Mouse (Mus musculus): ENCODE data around the gene Suox. TPM values are rescaled to one million over a fixed set of nuclear protein-coding genes. Genes with fewer than 3 reads are reported as not detected.

Gene Suox
- polyA plus RNA-seq, 1 experiment from 2014 or later = 18.9 TPM

- Histone ChIP-seq H3K9ac (no peak overlapping the region), H3K27me3 (no peaks in the 10 kb centered on the region), H3K36me3 (no peaks in the 10 kb centered on the region), H3K4me2 (no peak overlapping the region), H3K9me3 (no peaks in the 10 kb centered on the region), H3K4me3 (no peak overlapping the region), H3K4me1 (no peaks in the 10 kb centered on the region), H3K27ac (no peak overlapping the region)
- no peak for ATAC-seq (ENCODE audit: insufficient number of reproducible peaks, insufficient read depth, low FRiP score, low TSS enrichment, low read depth)
Observed at GRCm38 (mm10) chr10:128662465-128662864, 11.4 kb downstream of the Suox start.

DNA sequence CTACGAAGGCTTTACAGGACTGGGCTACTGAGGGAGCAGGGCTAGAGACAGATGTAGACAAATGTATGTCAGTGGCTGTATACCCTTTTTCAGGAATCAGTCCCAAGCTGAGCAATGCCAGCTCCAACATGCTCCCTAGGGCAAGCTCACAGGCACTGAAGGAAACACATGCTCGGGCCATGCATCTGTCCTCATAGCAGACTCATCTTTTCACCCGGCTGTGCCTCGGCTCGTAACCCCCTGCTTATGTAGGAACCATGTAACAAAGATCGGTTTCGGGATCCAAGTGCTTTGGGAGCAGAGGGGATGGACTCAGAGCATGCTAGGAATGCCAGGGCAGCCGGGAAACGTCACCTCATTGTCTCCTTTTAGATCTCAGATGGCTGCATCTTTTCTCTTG, 14.4 kb downstream of the Suox start:
- no peak overlapping the region for H3K9ac ChIP-seq
- ATAC-seq (ENCODE audit: insufficient number of reproducible peaks, insufficient read depth, low FRiP score, low TSS enrichment, low read depth) = no peak
- 58% methylated on average over 9 of the region's 9 CpGs for whole genome bisulfite sequencing
- H3K4me1 ChIP-seq = no peaks in the 10 kb centered on the region
- H3K36me3 ChIP-seq = no peaks in the 10 kb centered on the region
- H3K4me2 ChIP-seq = no peak overlapping the region
- no peak overlapping the region for H3K4me3 ChIP-seq
- H3K27ac ChIP-seq = no peak overlapping the region
- no peaks in the 10 kb centered on the region for H3K27me3 ChIP-seq
- no peaks in the 10 kb centered on the region for H3K9me3 ChIP-seq

- Histone ChIP-seq H3K27me3 (no peaks in the 10 kb centered on the region), H3K4me2 (no peak overlapping the region), H3K9ac (no peak overlapping the region), H3K9me3 (no peaks in the 10 kb centered on the region), H3K4me1 (no peaks in the 10 kb centered on the region; the same call in 1 of the 2 replicates), H3K36me3 (no peaks in the 10 kb centered on the region), H3K4me3 (no peak overlapping the region), H3K27ac (no peak overlapping the region)
- ATAC-seq (ENCODE audit: insufficient number of reproducible peaks, insufficient read depth, low FRiP score, low TSS enrichment, low read depth) = no peak
- 61% methylated on average over 9 of the region's 9 CpGs for WGBS
Observed at GRCm38 (mm10) chr10:128657844-128658243, 16.0 kb downstream of the Suox start.

DNA sequence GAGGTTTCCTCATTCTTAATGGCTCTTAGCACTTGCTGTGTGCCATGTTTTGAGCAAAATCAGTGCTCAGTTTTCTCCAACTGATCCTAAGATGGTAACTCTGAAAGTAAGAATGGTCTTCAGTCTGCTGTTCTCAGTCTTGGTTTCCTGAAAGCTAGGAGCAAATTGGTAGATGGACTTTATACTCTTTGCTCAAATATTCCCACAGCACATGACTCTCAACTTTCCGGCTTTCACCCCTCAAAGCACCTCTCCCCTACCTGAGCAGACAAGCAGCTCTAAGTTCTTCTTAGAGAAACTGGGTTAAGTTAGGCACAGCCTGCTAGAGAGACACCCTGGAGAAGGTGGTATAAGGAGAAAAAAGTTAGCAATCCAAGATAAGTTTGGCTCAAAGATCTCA, 17.1 kb downstream of the Suox start:
- Histone ChIP-seq H3K27ac (no peak overlapping the region), H3K9me3 (no peaks in the 10 kb centered on the region), H3K4me2 (no peak overlapping the region), H3K4me1 (no peaks in the 10 kb centered on the region; the same call in 1 of the 2 replicates), H3K4me3 (no peak overlapping the region), H3K36me3 (no peaks in the 10 kb centered on the region), H3K9ac (no peak overlapping the region), H3K27me3 (no peaks in the 10 kb centered on the region)
- ATAC-seq (ENCODE audit: insufficient number of reproducible peaks, insufficient read depth, low FRiP score, low TSS enrichment, low read depth) = no peak
- WGBS = 80% methylated on average over 1 of the region's 1 CpGs

DNA sequence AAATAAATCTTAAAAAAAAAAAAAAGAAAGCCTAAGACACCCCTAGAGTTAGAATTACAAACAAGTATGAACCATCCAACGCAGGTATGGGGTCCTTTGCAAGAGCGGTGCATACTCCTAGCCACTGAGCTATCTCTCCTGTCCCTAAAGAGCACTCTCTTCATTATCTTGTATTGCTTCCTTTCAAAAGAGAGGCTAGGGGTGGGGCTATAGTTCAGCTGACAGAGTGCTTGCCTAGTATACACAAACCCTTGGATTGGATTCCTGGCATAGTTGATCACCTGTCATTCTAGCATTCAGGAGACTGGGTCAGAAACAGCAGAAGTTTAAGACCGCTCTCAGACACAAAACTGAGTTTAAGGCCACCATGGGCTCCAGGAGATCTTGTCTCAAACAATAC, 18.6 kb downstream of the Suox start:
- 87% methylated on average over 3 of the region's 3 CpGs for WGBS

DNA sequence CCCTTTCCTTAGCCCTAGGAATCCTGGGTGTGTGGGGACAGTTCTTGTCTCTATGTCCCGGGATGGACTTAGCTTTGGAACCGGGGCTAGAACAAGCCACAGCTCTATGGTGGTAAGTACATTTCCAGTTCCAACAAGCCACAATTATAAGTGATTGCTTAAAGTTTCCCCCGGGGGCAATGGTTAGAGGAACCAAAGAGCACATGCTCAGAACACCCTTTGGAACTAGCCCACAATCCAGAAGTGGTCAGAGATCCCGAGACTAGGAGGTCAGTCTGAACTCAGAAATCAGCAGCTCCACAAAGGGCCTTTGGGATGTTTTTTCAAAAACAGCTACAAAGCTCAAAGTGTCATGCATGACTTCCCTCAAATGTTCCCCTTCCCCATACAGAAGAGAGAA, 20.0 kb downstream of the Suox start:
- H3K36me3 ChIP-seq = no peaks in the 10 kb centered on the region
- ATAC-seq (ENCODE audit: insufficient number of reproducible peaks, insufficient read depth, low FRiP score, low TSS enrichment, low read depth) = no peak
- H3K9me3 ChIP-seq = no peaks in the 10 kb centered on the region
- no peak overlapping the region for H3K4me2 ChIP-seq
- WGBS = 59% methylated on average over 4 of the region's 4 CpGs
- H3K9ac ChIP-seq = 0 out of 2 replicates have a peak overlapping the region, but pooled peaks have one; percentile 21
- H3K4me1 ChIP-seq = no peaks in the 10 kb centered on the region; the same call in 1 of the 2 replicates
- H3K27ac ChIP-seq = no peak overlapping the region
- no peak overlapping the region for H3K4me3 ChIP-seq
- no peaks in the 10 kb centered on the region for H3K27me3 ChIP-seq

More for the DNA sequence above, 18.6 kb downstream of the Suox start:
- ATAC-seq (ENCODE audit: insufficient number of reproducible peaks, insufficient read depth, low FRiP score, low TSS enrichment, low read depth) = no peak
- no peak overlapping the region for H3K9ac ChIP-seq
- no peaks in the 10 kb centered on the region for H3K9me3 ChIP-seq
- no peak overlapping the region for H3K27ac ChIP-seq
- H3K4me3 ChIP-seq = no peak overlapping the region
- H3K36me3 ChIP-seq = no peaks in the 10 kb centered on the region
- no peaks in the 10 kb centered on the region for H3K27me3 ChIP-seq
- no peaks in the 10 kb centered on the region; the same call in 1 of the 2 replicates for H3K4me1 ChIP-seq
- no peak overlapping the region for H3K4me2 ChIP-seq

DNA sequence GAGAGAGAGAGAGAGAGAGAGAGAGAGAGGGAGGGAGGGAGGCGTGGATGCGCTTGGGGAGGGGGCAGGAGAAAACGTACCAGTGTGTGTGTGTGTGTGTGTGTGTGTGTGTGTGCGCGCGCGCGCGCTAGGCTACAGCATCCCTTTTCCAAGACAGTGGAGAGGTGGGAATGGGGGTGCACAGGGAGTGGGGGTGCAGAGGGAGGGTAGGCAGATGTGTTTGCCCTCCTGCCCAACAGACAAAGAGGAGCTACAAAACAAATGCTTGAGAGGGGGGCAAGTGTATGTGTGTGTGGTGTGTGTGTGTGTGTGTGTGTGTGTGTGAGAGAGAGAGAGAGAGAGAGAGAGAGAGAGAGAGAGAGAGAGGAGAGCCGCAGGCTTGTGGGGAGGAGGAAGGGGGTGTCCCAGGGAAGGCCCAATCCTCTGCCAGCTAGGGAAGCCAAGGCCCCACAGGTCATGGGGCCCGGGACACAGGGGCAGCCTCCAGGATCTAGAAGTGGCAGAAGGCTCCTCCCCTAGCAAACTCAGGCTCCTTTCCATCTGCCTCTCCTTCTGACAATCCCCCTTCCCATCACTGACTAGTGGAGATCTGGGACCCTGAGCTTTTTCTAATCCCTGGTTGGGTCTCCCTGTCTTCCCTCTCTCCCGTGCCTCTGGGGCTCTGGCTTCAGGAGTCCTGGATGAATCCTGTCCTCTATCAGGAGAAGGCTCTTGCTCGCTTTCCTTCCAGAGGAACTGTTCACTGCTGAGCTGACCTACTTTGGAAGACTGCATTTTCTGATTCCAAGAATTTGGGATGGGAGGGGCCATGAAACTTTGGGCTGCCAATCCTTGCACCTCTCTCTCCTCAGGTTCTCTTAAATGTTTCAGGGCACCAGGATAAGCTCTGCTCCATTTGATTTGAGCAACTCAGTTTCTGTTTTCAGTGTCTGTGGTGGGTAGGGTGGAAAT, 27.5 kb downstream of the Suox start:
- H3K9ac ChIP-seq = peak overlapping the region; percentile 62
- 3% methylated on average over 12 of the region's 13 CpGs for WGBS
- ATAC-seq (ENCODE audit: insufficient number of reproducible peaks, insufficient read depth, low FRiP score, low TSS enrichment, low read depth) = peak; percentile 70

DNA sequence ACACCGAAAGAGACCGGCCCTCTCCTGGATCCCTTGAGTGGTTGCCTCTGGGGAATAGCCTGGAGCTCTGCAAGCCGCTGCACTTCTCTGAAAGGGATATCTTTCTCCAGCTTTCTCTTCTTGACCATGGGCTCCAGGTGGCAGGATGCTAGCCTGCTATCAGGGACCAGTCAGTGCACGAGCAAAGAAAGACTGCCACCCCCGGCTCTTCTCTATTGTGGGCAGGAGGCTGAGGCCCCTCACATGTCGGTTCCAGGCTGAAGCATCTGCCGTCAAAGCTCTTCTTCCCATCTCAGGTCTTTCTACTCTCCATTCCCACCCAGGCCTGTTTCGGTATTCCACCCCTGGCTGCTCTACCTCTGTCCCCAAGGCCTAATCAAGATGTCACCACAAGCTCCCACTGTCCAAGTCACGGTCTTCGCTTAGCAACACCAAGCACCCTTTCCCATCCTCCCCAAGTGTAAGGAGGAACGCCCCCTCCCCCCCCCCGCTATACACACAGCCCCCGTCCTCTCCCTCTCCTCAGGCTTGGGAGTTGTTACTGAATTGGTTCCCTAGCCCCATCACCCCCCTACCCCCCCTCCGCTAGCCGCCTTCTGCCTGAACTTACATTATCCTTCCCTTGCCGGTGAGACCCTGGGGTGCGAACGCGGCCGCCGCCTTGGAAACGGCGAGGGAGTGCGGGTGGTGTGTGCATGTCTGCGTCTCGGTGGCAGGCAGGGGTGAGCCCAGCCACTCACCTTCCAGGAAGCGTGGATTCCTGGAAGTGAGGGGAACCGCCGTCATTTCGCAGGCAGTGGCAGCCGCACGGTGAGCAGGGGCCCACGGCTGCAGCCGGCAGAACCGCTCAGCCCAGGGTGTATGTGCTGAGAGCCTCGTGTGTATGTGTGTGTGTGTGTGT, 28.5 kb downstream of the Suox start, which contains the start of gene Ikzf4:
Gene Ikzf4 (minus strand): TSS at position 881 of the 901 bp plus-strand sequence.
- peak; percentile 68 for ATAC-seq (ENCODE audit: insufficient number of reproducible peaks, insufficient read depth, low FRiP score, low TSS enrichment, low read depth)
- peaks cover 25% of the 10 kb centered on the region for H3K4me1 ChIP-seq
- peak within 1 kb of the TSS; percentile 80 for H3K27ac ChIP-seq
- H3K4me3 ChIP-seq = peak within 1 kb of the TSS; percentile 57
- peak within 1 kb of the TSS; percentile 79 for H3K9ac ChIP-seq
- H3K27me3 ChIP-seq = no peaks in the 10 kb centered on the region
- no peaks in the 10 kb centered on the region for H3K9me3 ChIP-seq
- peaks cover 18% of the 10 kb centered on the region for H3K36me3 ChIP-seq
- peak within 1 kb of the TSS; percentile 75 for H3K4me2 ChIP-seq
- WGBS = 2% methylated on average over 36 of the region's 36 CpGs

More for the DNA sequence above, 27.5 kb downstream of the Suox start:
- Histone ChIP-seq H3K9me3 (no peaks in the 10 kb centered on the region), H3K27me3 (no peaks in the 10 kb centered on the region), H3K4me2 (peak overlapping the region; percentile 75), H3K4me1 (peaks cover 25% of the 10 kb centered on the region), H3K27ac (peak overlapping the region; percentile 80), H3K4me3 (peak overlapping the region; percentile 57), H3K36me3 (peaks cover 7% of the 10 kb centered on the region; the same call in 1 of the 2 replicates)

GRCm38 (mm10) chr10:128642749-128643148, 31.1 kb downstream of the Suox start:
- H3K4me1 ChIP-seq = peaks cover 25% of the 10 kb centered on the region
- peaks cover 30% of the 10 kb centered on the region for H3K36me3 ChIP-seq
- 0 out of 2 replicates have a peak overlapping the region, but pooled peaks have one; percentile 17 for H3K9ac ChIP-seq
- H3K27ac ChIP-seq = no peak overlapping the region
- 83% methylated on average over 6 of the region's 6 CpGs for WGBS
- no peak overlapping the region for H3K4me3 ChIP-seq
- no peaks in the 10 kb centered on the region for H3K27me3 ChIP-seq
- no peak overlapping the region for H3K4me2 ChIP-seq
- H3K9me3 ChIP-seq = no peaks in the 10 kb centered on the region
- no peak for ATAC-seq (ENCODE audit: insufficient number of reproducible peaks, insufficient read depth, low FRiP score, low TSS enrichment, low read depth)

- H3K4me1 ChIP-seq = peaks cover 25% of the 10 kb centered on the region
- H3K36me3 ChIP-seq = peaks cover 34% of the 10 kb centered on the region
- peak overlapping the region; percentile 17; the same call in 1 of the 2 replicates for H3K9ac ChIP-seq
- no peaks in the 10 kb centered on the region for H3K27me3 ChIP-seq
- no peak overlapping the region for H3K4me3 ChIP-seq
- no peaks in the 10 kb centered on the region for H3K9me3 ChIP-seq
- H3K27ac ChIP-seq = no peak overlapping the region
- H3K4me2 ChIP-seq = no peak overlapping the region
- 69% methylated on average over 7 of the region's 7 CpGs for WGBS
- no peak for ATAC-seq (ENCODE audit: insufficient number of reproducible peaks, insufficient read depth, low FRiP score, low TSS enrichment, low read depth)
Observed at GRCm38 (mm10) chr10:128641871-128642270, 32.0 kb downstream of the Suox start.

DNA sequence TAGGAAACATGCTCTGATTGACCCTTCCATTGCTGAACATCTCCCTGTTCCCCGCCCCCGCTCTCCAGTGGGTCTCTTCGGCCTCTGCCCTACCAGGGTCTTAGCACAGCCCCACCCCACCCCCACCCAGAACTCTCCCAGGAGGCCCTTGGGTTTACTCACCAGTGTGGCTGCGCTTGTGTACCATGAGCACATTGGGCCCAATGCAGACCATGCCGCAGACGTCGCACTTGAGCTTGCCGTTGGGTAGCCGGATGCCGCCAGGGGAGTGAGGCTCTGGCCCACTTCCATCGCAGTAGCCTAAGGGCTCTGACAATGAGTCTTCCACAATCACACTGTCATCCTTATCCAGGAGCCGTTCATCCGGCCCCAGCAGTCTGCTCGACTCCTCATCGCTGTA, 33.0 kb downstream of the Suox start:
- no peaks in the 10 kb centered on the region for H3K27me3 ChIP-seq
- no peak overlapping the region for H3K4me3 ChIP-seq
- H3K4me2 ChIP-seq = no peak overlapping the region
- peaks cover 19% of the 10 kb centered on the region for H3K4me1 ChIP-seq
- 92% methylated on average over 15 of the region's 15 CpGs for WGBS
- no peak overlapping the region for H3K27ac ChIP-seq
- no peak for ATAC-seq (ENCODE audit: insufficient number of reproducible peaks, insufficient read depth, low FRiP score, low TSS enrichment, low read depth)
- no peaks in the 10 kb centered on the region for H3K9me3 ChIP-seq
- H3K9ac ChIP-seq = no peak overlapping the region
- peaks cover 42% of the 10 kb centered on the region for H3K36me3 ChIP-seq
